Mouse (Mus musculus) cerebellum, adult 2 months (tissue): ENCODE results near the gene Pcp4l1.

Experiments
- CTCF ChIP-seq: fragments of 200-500 bp; IDR thresholded peaks from 2 replicates; pipeline ENCODE4 v1.5.1; 2011; ENCODE audit warnings: low read depth, mild to moderate bottlenecking, control low read depth, low read length, moderate library complexity, borderline replicate concordance; ENCODE audit not compliant: insufficient read depth
- POLR2A ChIP-seq: fragments of 200-500 bp; IDR thresholded peaks from 2 replicates; pipeline ENCODE4 v1.6.1; 2011; ENCODE audit warnings: low read length, control low read depth, borderline replicate concordance; ENCODE audit not compliant: insufficient read depth

DNA sequence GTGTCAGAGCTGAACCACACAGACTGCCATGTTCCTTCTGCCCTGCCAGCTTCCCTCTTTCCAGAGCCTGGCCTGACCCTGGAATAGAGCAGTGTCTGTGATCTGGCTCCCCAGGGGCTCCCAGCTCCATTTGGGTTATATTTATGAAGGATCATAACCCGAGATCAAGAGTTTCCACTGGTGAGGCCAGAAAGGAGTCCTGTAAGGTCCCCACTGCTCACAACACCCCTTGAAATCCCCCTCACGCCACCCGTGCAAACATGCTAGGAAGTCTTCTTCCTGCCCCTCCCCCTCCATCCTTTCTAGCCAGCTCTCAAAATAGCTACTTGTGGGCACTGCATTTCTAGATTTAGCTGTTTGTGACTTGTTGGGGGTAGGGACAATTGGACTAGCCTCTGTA is 12.4 kb downstream of the Pcp4l1 start:
- TF ChIP-seq POLR2A = no peak
- no peak for TF ChIP-seq CTCF
